Mouse (Mus musculus): ENCODE data around the gene Wdr62. TPM values are rescaled to one million over a fixed set of nuclear protein-coding genes. Genes with fewer than 3 reads are reported as not detected.

Wdr62 gene
- polyA plus RNA-seq, 1 experiment: 21.4 TPM

GRCm38 (mm10) chr7:30233387-30233786, 46.8 kb downstream of the Wdr62 start:
- TF ChIP-seq CTCF (IDR thresholded peaks at IDR 0.05; ENCODE audit: low read depth, low read length) (no peak), POLR2A (IDR thresholded peaks at IDR 0.05; ENCODE audit: borderline replicate concordance, low read depth, low read length) (no peak)
- 0 out of 2 replicates have a peak, but pooled peaks cover 4% of the 10 kb centered on the region for H3K4me1 ChIP-seq (ENCODE audit: control insufficient read depth, insufficient read depth, low read length)
- H3K27ac ChIP-seq (ENCODE audit: insufficient read depth, low read depth, low read length): no peak overlapping the region
- no peak overlapping the region for H3K4me3 ChIP-seq (ENCODE audit: insufficient read depth, low read length)

DNA sequence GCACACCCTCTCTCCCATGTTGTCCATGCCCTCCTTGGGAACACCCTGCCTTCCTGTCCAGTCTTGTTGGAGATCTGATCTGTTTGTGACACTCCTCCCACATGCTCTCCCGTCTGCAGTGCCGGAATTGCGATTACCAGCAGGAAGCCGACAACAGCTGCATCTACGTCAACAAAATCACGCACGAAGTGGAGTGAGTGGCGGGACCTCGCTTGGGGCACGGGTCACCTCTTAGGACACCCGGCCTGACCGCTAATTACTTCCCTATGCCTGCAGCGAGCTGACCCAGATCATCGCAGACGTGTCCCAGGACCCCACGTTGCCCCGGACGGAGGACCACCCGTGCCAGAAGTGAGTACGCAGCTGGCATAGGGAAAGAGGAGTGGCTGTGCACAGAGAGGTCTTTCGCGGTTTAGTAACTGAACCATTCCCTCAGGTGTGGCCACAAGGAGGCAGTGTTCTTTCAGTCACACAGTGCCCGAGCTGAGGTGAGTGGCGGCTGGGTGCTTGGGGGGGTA, 47.5 kb downstream of the Wdr62 start:
- TF ChIP-seq POLR2A (IDR thresholded peaks at IDR 0.05; ENCODE audit: borderline replicate concordance, low read depth, low read length) (no peak), CTCF (IDR thresholded peaks at IDR 0.05; ENCODE audit: low read depth, low read length) (peak; percentile 79)
- H3K4me1 ChIP-seq (ENCODE audit: control insufficient read depth, insufficient read depth, low read length): 0 out of 2 replicates have a peak, but pooled peaks cover 4% of the 10 kb centered on the region
- H3K27ac ChIP-seq (ENCODE audit: insufficient read depth, low read depth, low read length): peak overlapping the region; percentile 54
- peak overlapping the region; percentile 71 for H3K4me3 ChIP-seq (ENCODE audit: insufficient read depth, low read length)

- 0 out of 2 replicates have a peak, but pooled peaks cover 4% of the 10 kb centered on the region for H3K4me1 ChIP-seq (ENCODE audit: control insufficient read depth, insufficient read depth, low read length)
- H3K27ac ChIP-seq (ENCODE audit: insufficient read depth, low read depth, low read length): peak within 1 kb of the TSS; percentile 84
- TF ChIP-seq POLR2A (IDR thresholded peaks at IDR 0.05; ENCODE audit: borderline replicate concordance, low read depth, low read length) (peak; percentile 62; the same call in 1 of the 2 replicates), CTCF (IDR thresholded peaks at IDR 0.05; ENCODE audit: low read depth, low read length) (no peak)
Observed at GRCm38 (mm10) chr7:30231669-30232454, 48.4 kb downstream of the Wdr62 start, which contains the start of the genes Polr2i and Tbcb. TSS of gene Polr2i (plus strand) at chr7:30231948. TSS of gene Tbcb (minus strand) at chr7:30232272.

GRCm38 (mm10) chr7:30231328-30231668, 48.9 kb downstream of the Wdr62 start:
- TF ChIP-seq CTCF (IDR thresholded peaks at IDR 0.05; ENCODE audit: low read depth, low read length) (no peak), POLR2A (IDR thresholded peaks at IDR 0.05; ENCODE audit: borderline replicate concordance, low read depth, low read length) (no peak)

More at GRCm38 (mm10) chr7:30231669-30232454, 48.4 kb downstream of the Wdr62 start, which contains the start of the genes Polr2i and Tbcb:
- H3K4me3 ChIP-seq (ENCODE audit: insufficient read depth, low read length): peak within 1 kb of the TSS; percentile 78

DNA sequence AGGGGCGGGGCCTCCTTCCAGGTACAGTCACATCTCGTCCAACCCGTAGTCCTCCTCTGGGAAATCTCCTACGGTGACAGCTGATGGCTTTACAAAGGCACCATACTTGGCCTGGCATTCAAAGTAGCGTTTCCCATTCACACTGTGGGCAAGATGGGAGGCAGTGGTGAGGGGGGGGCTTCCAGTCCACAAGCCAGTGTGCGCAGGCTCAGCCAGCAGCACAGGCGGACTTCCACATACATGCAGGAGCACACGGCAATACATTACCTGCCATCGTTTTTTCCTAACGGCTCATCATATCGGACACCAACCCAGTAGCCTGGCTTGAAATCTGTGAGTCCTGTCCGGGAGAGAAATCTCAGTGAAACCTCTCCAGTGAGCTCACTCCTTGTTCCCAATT, 56.0 kb downstream of the Wdr62 start:
- Histone ChIP-seq H3K27ac (ENCODE audit: insufficient read depth, low read depth, low read length) (no peak overlapping the region), H3K4me3 (ENCODE audit: insufficient read depth, low read length) (no peak overlapping the region)

More at GRCm38 (mm10) chr7:30231328-30231668, 48.9 kb downstream of the Wdr62 start:
- Histone ChIP-seq H3K27ac (ENCODE audit: insufficient read depth, low read depth, low read length) (no peak overlapping the region), H3K4me1 (ENCODE audit: control insufficient read depth, insufficient read depth, low read length) (0 out of 2 replicates have a peak, but pooled peaks cover 4% of the 10 kb centered on the region), H3K4me3 (ENCODE audit: insufficient read depth, low read length) (peak overlapping the region; percentile 78)

GRCm38 (mm10) chr7:30222205-30222604, 58.0 kb downstream of the Wdr62 start:
- H3K27ac ChIP-seq (ENCODE audit: insufficient read depth, low read depth, low read length): no peak overlapping the region
- TF ChIP-seq POLR2A (IDR thresholded peaks at IDR 0.05; ENCODE audit: borderline replicate concordance, low read depth, low read length) (no peak), CTCF (IDR thresholded peaks at IDR 0.05; ENCODE audit: low read depth, low read length) (no peak)

More for the DNA sequence above, 56.0 kb downstream of the Wdr62 start:
- H3K4me1 ChIP-seq (ENCODE audit: control insufficient read depth, insufficient read depth, low read length): peaks cover 7% of the 10 kb centered on the region
- TF ChIP-seq POLR2A (IDR thresholded peaks at IDR 0.05; ENCODE audit: borderline replicate concordance, low read depth, low read length) (no peak), CTCF (IDR thresholded peaks at IDR 0.05; ENCODE audit: low read depth, low read length) (no peak)

GRCm38 (mm10) chr7:30221433-30221832, 58.8 kb downstream of the Wdr62 start:
- Histone ChIP-seq H3K4me1 (ENCODE audit: control insufficient read depth, insufficient read depth, low read length) (peaks cover 13% of the 10 kb centered on the region), H3K27ac (ENCODE audit: insufficient read depth, low read depth, low read length) (no peak overlapping the region), H3K4me3 (ENCODE audit: insufficient read depth, low read length) (no peak overlapping the region)
- TF ChIP-seq CTCF (IDR thresholded peaks at IDR 0.05; ENCODE audit: low read depth, low read length): no peak
- TF ChIP-seq POLR2A (IDR thresholded peaks at IDR 0.05; ENCODE audit: borderline replicate concordance, low read depth, low read length): no peak

More at GRCm38 (mm10) chr7:30222205-30222604, 58.0 kb downstream of the Wdr62 start:
- H3K4me3 ChIP-seq (ENCODE audit: insufficient read depth, low read length): no peak overlapping the region
- H3K4me1 ChIP-seq (ENCODE audit: control insufficient read depth, insufficient read depth, low read length): peaks cover 12% of the 10 kb centered on the region

GRCm38 (mm10) chr7:30220008-30220356, 60.2 kb downstream of the Wdr62 start:
- Histone ChIP-seq H3K27ac (ENCODE audit: insufficient read depth, low read depth, low read length) (no peak overlapping the region), H3K4me3 (ENCODE audit: insufficient read depth, low read length) (peak overlapping the region; percentile 36; the same call in 1 of the 2 replicates), H3K4me1 (ENCODE audit: control insufficient read depth, insufficient read depth, low read length) (peaks cover 13% of the 10 kb centered on the region)
- TF ChIP-seq CTCF (IDR thresholded peaks at IDR 0.05; ENCODE audit: low read depth, low read length): no peak

DNA sequence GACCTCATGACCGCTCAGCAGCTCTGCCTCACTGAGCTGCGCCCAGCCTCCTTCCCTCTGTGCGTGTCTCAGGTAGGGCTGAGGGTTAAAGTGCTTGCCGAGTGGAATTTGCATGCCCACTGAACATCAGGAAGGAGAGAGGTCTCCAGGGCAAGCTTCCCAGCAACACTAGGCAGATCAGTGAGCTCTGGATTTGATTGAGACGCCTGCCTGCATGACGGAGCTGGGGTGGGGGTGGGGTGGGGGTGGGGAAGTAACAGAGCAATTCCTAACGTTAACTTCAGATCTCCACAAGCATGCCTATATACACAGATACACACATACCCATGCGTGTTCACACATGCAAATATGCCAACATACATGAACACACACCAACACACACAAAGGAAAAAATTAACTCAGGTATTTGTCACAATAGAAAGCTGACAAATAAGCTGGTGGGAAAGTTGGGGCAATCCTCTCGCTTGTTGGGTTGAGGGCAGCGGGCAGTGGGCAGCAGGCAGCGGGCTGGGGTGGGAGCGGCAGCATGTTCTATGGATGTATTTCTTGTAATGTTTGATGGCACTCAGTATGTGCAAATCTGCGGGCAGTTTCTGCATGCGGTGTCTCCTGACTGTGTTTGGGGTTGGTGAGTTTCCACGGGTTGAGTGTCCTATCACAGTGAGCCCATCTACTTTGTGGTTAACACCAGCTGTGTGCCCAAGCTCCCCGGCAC, 60.8 kb downstream of the Wdr62 start:
- H3K4me1 ChIP-seq (ENCODE audit: control insufficient read depth, insufficient read depth, low read length): peaks cover 13% of the 10 kb centered on the region
- H3K4me3 ChIP-seq (ENCODE audit: insufficient read depth, low read length): peak overlapping the region; percentile 36
- no peak for TF ChIP-seq POLR2A (IDR thresholded peaks at IDR 0.05; ENCODE audit: borderline replicate concordance, low read depth, low read length)
- TF ChIP-seq CTCF (IDR thresholded peaks at IDR 0.05; ENCODE audit: low read depth, low read length): no peak
- H3K27ac ChIP-seq (ENCODE audit: insufficient read depth, low read depth, low read length): no peak overlapping the region

Data from bone marrow macrophage, adult 2 months (primary cell).